Mouse (Mus musculus) limb, embryonic 11.5 days (tissue): ENCODE results near the gene Bdkrb2. TPM values are rescaled to one million over a fixed set of nuclear protein-coding genes. Genes with fewer than 3 reads are reported as not detected.

Experiments used
- ATAC-seq: fragments of 200-750 bp; cut with Nextera tagmentation; 2 replicates; pipeline ENCODE4 v1.8.0; 2017; ENCODE audit warnings: low read depth; ENCODE audit not compliant: insufficient number of reproducible peaks, low FRiP score, low TSS enrichment
- DNase-seq: peaks from one replicate; pipeline ENCODE4 v3.0.0-alpha.2; 2015; ENCODE audit warnings: low spot score
- H3K27ac ChIP-seq: fragments of 300-500 bp; sonication (generic); replicated peaks from 2 replicates; pipeline ENCODE4 v1.5.1; 2014; ENCODE audit warnings: low read depth, mild to moderate bottlenecking, low read length
- H3K27me3 ChIP-seq: fragments of 300-500 bp; sonication (generic); 2 replicates; pipeline ENCODE4 v1.6.1; 2014; ENCODE audit warnings: mild to moderate bottlenecking, low read length, mixed read lengths; ENCODE audit not compliant: control insufficient read depth, insufficient read depth
- H3K36me3 ChIP-seq: fragments of 300-500 bp; sonication (generic); 2 replicates; pipeline ENCODE4 v1.6.1; 2014; ENCODE audit warnings: mild to moderate bottlenecking, low read length, moderate library complexity, mixed read lengths; ENCODE audit not compliant: control insufficient read depth, insufficient read depth
- H3K4me1 ChIP-seq: fragments of 300-500 bp; sonication (generic); 2 replicates; pipeline ENCODE4 v1.6.1; 2014; ENCODE audit warnings: low read length, mixed read lengths; ENCODE audit not compliant: control insufficient read depth, insufficient read depth
- H3K4me2 ChIP-seq: fragments of 300-500 bp; sonication (generic); 2 replicates; pipeline ENCODE4 v1.6.1; 2014; ENCODE audit warnings: low read depth, mild to moderate bottlenecking, moderate library complexity; ENCODE audit not compliant: severe bottlenecking
- H3K4me3 ChIP-seq: fragments of 300-500 bp; sonication (generic); 2 replicates; pipeline ENCODE4 v1.5.1; 2014; ENCODE audit warnings: low read depth, low read length
- H3K9ac ChIP-seq: fragments of 300-500 bp; sonication (generic); 2 replicates; pipeline ENCODE4 v1.6.1; 2014; ENCODE audit warnings: mild to moderate bottlenecking, low read length
- H3K9me3 ChIP-seq: fragments of 300-500 bp; sonication (generic); 2 replicates; pipeline ENCODE4 v1.6.1; 2016; ENCODE audit warnings: low read length; ENCODE audit not compliant: control insufficient read depth
- WGBS: fragments of 180-500 bp; shearing (Covaris S2); extraction: QIAGEN DNeasy Blood & Tissue Kit; methylation state at CpG from one replicate; pipeline ENCODE4 v1.1.7; 2014; 5-methylcytosine and 5-hydroxymethylcytosine counted together
- polyA plus RNA-seq: library from polyadenylated mRNA; unstranded; fragments of >200 nt; fragmentation: Nextera tagmentation; extraction: Ambion mirVana; gene quantifications from 2 replicates; pipeline ENCODE4 v1.2.1, GENCODE M21; 2014

Bdkrb2 gene
- polyA plus RNA-seq, 1 experiment from 2014 or later, result 0.28 TPM

- Histone ChIP-seq H3K27me3 (no peaks in the 10 kb centered on the region), H3K27ac (no peak overlapping the region), H3K4me2 (no peak overlapping the region), H3K9me3 (no peaks in the 10 kb centered on the region), H3K9ac (no peak overlapping the region), H3K4me3 (no peak overlapping the region), H3K36me3 (peaks cover 26% of the 10 kb centered on the region), H3K4me1 (no peaks in the 10 kb centered on the region)
- WGBS, result 93% methylated on average over 13 of the region's 13 CpGs
- no peak for ATAC-seq
- DNase-seq, result no peak
Measured at GRCm38 (mm10) chr12:105634374-105635067, 71.5 kb downstream of the Bdkrb2 start.

GRCm38 (mm10) chr12:105636551-105636950 lies 73.5 kb downstream of the Bdkrb2 start:
- H3K27ac ChIP-seq, result no peak overlapping the region
- H3K9ac ChIP-seq, result no peak overlapping the region
- no peaks in the 10 kb centered on the region for H3K27me3 ChIP-seq
- no peak overlapping the region for H3K4me2 ChIP-seq
- no peak overlapping the region for H3K4me3 ChIP-seq
- ATAC-seq (no peak), DNase-seq (no peak)
- no peaks in the 10 kb centered on the region for H3K9me3 ChIP-seq
- peaks cover 33% of the 10 kb centered on the region for H3K36me3 ChIP-seq
- H3K4me1 ChIP-seq, result no peaks in the 10 kb centered on the region
- 93% methylated on average over 9 of the region's 9 CpGs for WGBS

- ATAC-seq, result no peak
Measured at GRCm38 (mm10) chr12:105637554-105637953, 74.5 kb downstream of the Bdkrb2 start.

GRCm38 (mm10) chr12:105642770-105643321 lies 79.8 kb downstream of the Bdkrb2 start:
- DNase-seq (no peak), ATAC-seq (no peak)
- 92% methylated on average over 11 of the region's 11 CpGs for WGBS
- H3K27me3 ChIP-seq, result no peaks in the 10 kb centered on the region
- no peaks in the 10 kb centered on the region for H3K9me3 ChIP-seq
- H3K36me3 ChIP-seq, result peaks cover 41% of the 10 kb centered on the region
- no peaks in the 10 kb centered on the region for H3K4me1 ChIP-seq
- no peak overlapping the region for H3K9ac ChIP-seq
- H3K27ac ChIP-seq, result no peak overlapping the region
- H3K4me2 ChIP-seq, result no peak overlapping the region
- H3K4me3 ChIP-seq, result no peak overlapping the region

More at GRCm38 (mm10) chr12:105637554-105637953, 74.5 kb downstream of the Bdkrb2 start:
- Histone ChIP-seq H3K27ac (no peak overlapping the region), H3K4me2 (no peak overlapping the region), H3K9ac (no peak overlapping the region), H3K36me3 (peaks cover 37% of the 10 kb centered on the region), H3K9me3 (no peaks in the 10 kb centered on the region), H3K4me3 (no peak overlapping the region), H3K27me3 (no peaks in the 10 kb centered on the region), H3K4me1 (no peaks in the 10 kb centered on the region)
- WGBS, result 83% methylated on average over 4 of the region's 4 CpGs
- no peak for DNase-seq

Other genes with a start within 250 kb of the Bdkrb2 start
- 0.20 and 0.27 TPM in 2 replicates for gene Tunar, start 229.4 kb upstream of the Bdkrb2 start, polyA plus RNA-seq
- 4.1 and 4.7 TPM in 2 replicates for gene D430019H16Rik, start 109.4 kb upstream of the Bdkrb2 start, polyA plus RNA-seq
- gene Bdkrb1, start 39.9 kb downstream of the Bdkrb2 start, polyA plus RNA-seq, result not detected in 2 replicates
- 35.4 and 39.0 TPM in 2 replicates for gene Gskip, start 121.6 kb downstream of the Bdkrb2 start, polyA plus RNA-seq
- gene Atg2b, start 122.0 kb downstream of the Bdkrb2 start, polyA plus RNA-seq, result 16.5 and 16.7 TPM in 2 replicates
- 0.09 and 0.16 TPM in 2 replicates for gene Ak7, start 142.8 kb downstream of the Bdkrb2 start, polyA plus RNA-seq
- 226 and 249 TPM in 2 replicates for gene Papola, start 221.5 kb downstream of the Bdkrb2 start, polyA plus RNA-seq